Mouse (Mus musculus) kidney, adult 2 months (tissue): ENCODE results near the gene Rnf115.

Experiments
- CTCF ChIP-seq: fragments of 200-500 bp; conservative IDR thresholded peaks from 2 replicates; pipeline ENCODE4 v1.5.1; 2011; ENCODE audit warnings: low read depth, mild to moderate bottlenecking, control low read depth, low read length, moderate library complexity, mixed read lengths; ENCODE audit not compliant: insufficient read depth, insufficient read length
- POLR2A ChIP-seq: fragments of 200-500 bp; IDR thresholded peaks from one replicate; pipeline ENCODE4 v1.6.1; 2011; ENCODE audit warnings: low read depth, low read length, control low read depth

DNA sequence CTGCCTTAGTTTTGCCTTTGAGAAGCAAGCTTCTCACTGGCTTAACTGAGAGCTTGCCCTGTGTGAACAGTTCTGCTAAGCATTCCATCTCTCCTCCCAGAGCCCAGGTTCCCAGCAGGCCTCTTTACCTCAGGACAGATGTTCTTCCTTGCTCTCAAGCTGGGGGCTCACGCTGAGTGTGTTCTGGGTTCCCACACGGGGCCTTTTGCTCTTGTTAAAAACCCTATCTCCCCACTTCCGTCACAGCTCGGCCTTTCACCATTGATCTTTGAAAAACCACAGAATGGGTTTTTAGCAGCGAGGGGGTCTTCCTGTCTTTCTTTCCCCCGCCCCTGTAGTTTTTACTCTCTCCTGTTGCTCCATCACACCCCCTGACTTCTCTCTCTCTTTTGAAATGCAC, 86.9 kb downstream of the Rnf115 start:
- TF ChIP-seq CTCF (no peak), POLR2A (no peak)
